Mouse (Mus musculus) embryonic facial prominence, embryonic 14.5 days (tissue): ENCODE results near the gene Tmem107. TPM values are rescaled to one million over a fixed set of nuclear protein-coding genes. Genes with fewer than 3 reads are reported as not detected.

Experiments used
- ATAC-seq: fragments of 200-750 bp; cut with Nextera tagmentation; 2 replicates; pipeline ENCODE4 v1.8.0; 2017; ENCODE audit warnings: low read depth, moderate number of reproducible peaks, moderate TSS enrichment
- DNase-seq: peaks from one replicate; pipeline ENCODE4 v3.0.0-alpha.2; 2015; ENCODE audit warnings: low spot score
- H3K27ac ChIP-seq: fragments of 300-500 bp; sonication (generic); replicated peaks from 2 replicates; pipeline ENCODE4 v1.5.1; 2014; ENCODE audit warnings: low read depth, mild to moderate bottlenecking, low read length, moderate library complexity
- H3K27me3 ChIP-seq: fragments of 300-500 bp; sonication (generic); replicated peaks from 2 replicates; pipeline ENCODE4 v1.6.1; 2014; ENCODE audit warnings: low read length; ENCODE audit not compliant: control insufficient read depth, insufficient read depth
- H3K36me3 ChIP-seq: fragments of 300-500 bp; sonication (generic); 2 replicates; pipeline ENCODE4 v1.6.1; 2014; ENCODE audit warnings: low read length, mixed read lengths; ENCODE audit not compliant: control insufficient read depth, insufficient read depth
- H3K4me1 ChIP-seq: fragments of 300-500 bp; sonication (generic); 2 replicates; pipeline ENCODE4 v1.6.1; 2014; ENCODE audit warnings: antibody characterized with exemption, low read length; ENCODE audit not compliant: control insufficient read depth, insufficient read depth
- H3K4me2 ChIP-seq: fragments of 300-500 bp; sonication (generic); 2 replicates; pipeline ENCODE4 v1.6.1; 2014; ENCODE audit warnings: low read depth, mild to moderate bottlenecking, low read length, moderate library complexity, mixed read lengths
- H3K4me3 ChIP-seq: fragments of 300-500 bp; sonication (generic); 2 replicates; pipeline ENCODE4 v1.5.1; 2014; ENCODE audit warnings: low read depth, mild to moderate bottlenecking, low read length
- H3K9ac ChIP-seq: fragments of 300-500 bp; sonication (generic); 2 replicates; pipeline ENCODE4 v1.6.1; 2014; ENCODE audit warnings: low read depth, mild to moderate bottlenecking, low read length, moderate library complexity, mixed read lengths
- H3K9me3 ChIP-seq: fragments of 300-500 bp; sonication (generic); 2 replicates; pipeline ENCODE4 v1.6.1; 2016; ENCODE audit warnings: low read length; ENCODE audit not compliant: control insufficient read depth
- WGBS: fragments of 180-500 bp; shearing (Covaris S2); extraction: QIAGEN DNeasy Blood & Tissue Kit; methylation state at CpG from one replicate; pipeline ENCODE4 v1.1.7; 2014; 5-methylcytosine and 5-hydroxymethylcytosine counted together
- polyA plus RNA-seq: library from polyadenylated mRNA; unstranded; fragments of >200 nt; fragmentation: Nextera tagmentation; extraction: Ambion mirVana; gene quantifications from 2 replicates; pipeline ENCODE4 v1.2.1, GENCODE M21; 2014

Gene Tmem107
- polyA plus RNA-seq, 1 experiment from 2014 or later = 87.8 TPM

DNA sequence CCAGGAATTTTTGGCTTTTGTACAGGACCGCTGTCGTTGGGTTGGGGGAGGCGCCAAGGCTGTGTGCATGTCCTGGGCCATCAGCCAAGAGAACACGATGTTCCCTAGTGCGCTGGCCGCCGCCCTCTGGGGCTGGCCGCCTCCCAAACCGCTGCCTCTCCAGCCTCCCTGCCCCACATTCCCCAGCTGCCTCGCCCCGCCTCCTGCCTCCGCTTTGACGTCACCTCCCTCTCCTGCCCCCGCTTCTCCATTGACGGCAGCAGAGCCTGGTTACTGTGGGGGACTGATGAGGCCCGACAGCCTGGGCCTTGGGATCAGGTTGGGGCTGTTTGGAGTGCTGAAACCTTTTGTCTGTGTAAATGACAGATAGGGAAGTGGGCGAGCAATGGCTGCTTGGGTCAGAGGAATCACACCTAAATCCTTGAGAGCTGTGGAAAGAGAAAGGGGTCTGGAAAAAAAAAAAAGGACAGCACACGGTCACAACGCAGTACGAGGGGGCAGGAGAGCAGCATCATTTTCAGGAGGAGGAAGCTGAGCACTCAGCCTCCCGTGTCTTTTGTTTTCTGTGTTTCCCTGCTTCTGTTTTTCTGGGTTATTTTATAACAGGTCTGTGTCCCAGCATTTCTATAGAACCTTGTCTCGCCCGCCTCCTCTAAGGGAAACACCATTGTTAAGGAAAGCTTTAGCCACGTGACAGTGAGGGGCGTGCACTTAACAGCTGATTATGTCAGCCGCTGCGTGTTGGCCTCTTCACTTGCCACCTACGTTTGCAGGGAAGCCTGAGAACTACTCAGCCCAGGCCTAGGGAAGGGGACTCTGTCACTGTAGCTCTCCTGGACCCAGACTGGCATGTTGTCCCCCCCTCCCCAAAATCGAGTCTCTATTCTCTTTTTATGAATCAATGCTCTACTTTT, 26.6 kb downstream of the Tmem107 start:
- Histone ChIP-seq H3K36me3 (peaks cover 26% of the 10 kb centered on the region), H3K4me3 (peak overlapping the region; percentile 56), H3K9me3 (no peaks in the 10 kb centered on the region), H3K27me3 (no peaks in the 10 kb centered on the region), H3K9ac (peak overlapping the region; percentile 71), H3K4me1 (peaks cover 35% of the 10 kb centered on the region), H3K27ac (peak overlapping the region; percentile 98), H3K4me2 (peak overlapping the region; percentile 93)
- peak; percentile 98 for DNase-seq
- 3% methylated on average over 23 of the region's 29 CpGs for WGBS
- peak; percentile 28 for ATAC-seq

DNA sequence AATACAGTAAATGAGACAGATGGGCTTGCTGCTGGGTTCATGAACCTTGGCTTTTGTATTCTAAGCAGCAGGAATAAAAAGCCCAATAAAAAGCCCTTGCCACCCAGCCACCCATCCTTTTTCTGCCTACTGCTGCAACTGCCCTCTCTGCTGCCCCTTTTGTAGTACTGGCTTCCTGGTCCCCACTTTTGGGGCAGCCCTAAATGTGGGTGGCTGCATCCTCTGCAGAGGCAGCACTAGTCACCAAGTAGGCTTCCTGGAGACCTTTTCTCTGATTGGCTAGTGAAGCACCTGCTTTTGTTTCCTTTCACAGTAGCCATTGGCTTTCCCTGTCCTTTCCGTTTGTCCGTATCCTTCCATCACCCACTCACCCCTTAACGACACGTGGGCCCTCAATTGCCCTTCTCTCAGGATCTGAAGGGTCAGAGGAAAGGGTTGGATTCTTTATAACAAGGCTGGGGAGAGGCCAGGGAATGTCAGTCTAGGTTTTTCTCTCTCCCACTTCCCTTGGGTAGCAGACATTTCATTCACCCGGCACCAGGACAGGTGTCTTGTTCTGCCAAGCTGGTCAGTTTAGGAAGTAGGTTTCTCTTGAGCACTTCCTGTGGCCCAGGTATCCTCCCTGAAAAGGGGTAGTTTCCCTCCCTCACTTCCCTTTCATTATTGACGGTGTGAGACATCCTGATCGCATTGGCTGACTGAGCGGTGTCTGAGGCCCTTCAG, 27.6 kb downstream of the Tmem107 start:
- H3K4me1 ChIP-seq = peaks cover 32% of the 10 kb centered on the region

DNA sequence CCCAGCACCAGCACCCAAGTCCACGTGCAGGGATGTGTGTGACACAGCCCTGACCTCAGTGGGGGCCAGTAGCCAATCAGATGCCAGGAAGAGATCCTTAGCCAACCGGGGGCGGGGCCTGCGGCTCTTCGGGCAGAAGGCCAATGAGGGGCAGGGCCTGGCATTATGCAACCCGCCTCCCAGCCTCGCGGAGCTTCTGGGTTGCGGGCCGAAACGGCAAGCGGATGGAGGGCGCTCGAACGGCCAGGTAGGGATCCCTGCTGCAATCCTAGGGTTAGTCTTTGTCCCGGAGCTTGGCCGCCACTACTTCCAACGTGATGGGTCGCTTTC, 28.1 kb downstream of the Tmem107 start:
- peak; percentile 95 for DNase-seq
- Histone ChIP-seq H3K27me3 (no peaks in the 10 kb centered on the region), H3K36me3 (peaks cover 33% of the 10 kb centered on the region), H3K4me1 (peaks cover 32% of the 10 kb centered on the region), H3K9me3 (no peaks in the 10 kb centered on the region), H3K4me3 (peak overlapping the region; percentile 58), H3K27ac (peak overlapping the region; percentile 98), H3K9ac (peak overlapping the region; percentile 77), H3K4me2 (peak overlapping the region; percentile 93)
- WGBS = 1% methylated on average over 10 of the region's 19 CpGs
- ATAC-seq = no peak

More for the DNA sequence above, 27.6 kb downstream of the Tmem107 start:
- DNase-seq (no peak), ATAC-seq (no peak)
- 21% methylated on average over 8 of the region's 8 CpGs for WGBS
- H3K27me3 ChIP-seq = no peaks in the 10 kb centered on the region
- H3K4me3 ChIP-seq = peak overlapping the region; percentile 58
- peak overlapping the region; percentile 98 for H3K27ac ChIP-seq
- peaks cover 28% of the 10 kb centered on the region for H3K36me3 ChIP-seq
- H3K9ac ChIP-seq = peak overlapping the region; percentile 77
- peak overlapping the region; percentile 93 for H3K4me2 ChIP-seq
- H3K9me3 ChIP-seq = no peaks in the 10 kb centered on the region

DNA sequence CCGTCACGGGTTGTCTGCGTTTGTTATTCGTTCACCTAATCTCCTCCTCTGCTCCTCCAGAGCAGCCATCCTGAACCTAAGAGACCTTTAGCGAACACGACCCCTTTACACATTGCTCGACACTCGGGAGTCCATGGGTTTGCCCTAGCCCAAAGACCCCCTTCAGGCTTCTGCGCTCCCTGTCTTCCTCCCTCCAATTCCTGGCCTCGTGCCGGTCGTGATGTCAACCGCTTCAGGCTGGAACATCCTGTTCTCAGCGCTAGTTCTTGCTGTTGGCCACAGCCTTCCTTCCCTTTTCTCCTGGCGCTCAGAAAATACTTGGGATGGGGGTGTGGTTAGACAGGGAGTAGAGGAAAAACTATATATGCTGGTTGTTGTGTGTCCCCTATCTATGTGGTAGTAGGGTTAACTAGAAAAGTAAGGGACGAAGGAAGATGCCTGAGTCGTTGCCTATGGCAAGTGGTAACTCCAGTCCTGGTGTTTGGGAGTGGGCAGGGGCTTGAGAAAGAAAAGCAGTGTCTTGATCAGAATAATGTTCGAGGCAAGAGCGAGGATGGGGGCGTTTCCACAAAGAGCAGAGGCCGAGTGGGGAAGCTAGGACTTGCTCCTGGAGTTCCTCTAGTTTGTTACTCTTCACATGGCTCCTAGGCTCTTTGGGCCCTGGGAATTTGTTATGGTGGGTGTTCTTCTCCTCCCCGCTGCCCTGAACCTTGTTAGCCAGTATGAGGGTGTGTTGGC, 28.7 kb downstream of the Tmem107 start:
- Histone ChIP-seq H3K4me3 (peak overlapping the region; percentile 58), H3K4me2 (peak overlapping the region; percentile 93), H3K36me3 (peaks cover 39% of the 10 kb centered on the region), H3K4me1 (peaks cover 30% of the 10 kb centered on the region), H3K27ac (peak overlapping the region; percentile 98), H3K9me3 (no peaks in the 10 kb centered on the region), H3K27me3 (no peaks in the 10 kb centered on the region), H3K9ac (peak overlapping the region; percentile 77)
- peak; percentile 75 for DNase-seq
- no peak for ATAC-seq
- WGBS = 1% methylated on average over 22 of the region's 22 CpGs

DNA sequence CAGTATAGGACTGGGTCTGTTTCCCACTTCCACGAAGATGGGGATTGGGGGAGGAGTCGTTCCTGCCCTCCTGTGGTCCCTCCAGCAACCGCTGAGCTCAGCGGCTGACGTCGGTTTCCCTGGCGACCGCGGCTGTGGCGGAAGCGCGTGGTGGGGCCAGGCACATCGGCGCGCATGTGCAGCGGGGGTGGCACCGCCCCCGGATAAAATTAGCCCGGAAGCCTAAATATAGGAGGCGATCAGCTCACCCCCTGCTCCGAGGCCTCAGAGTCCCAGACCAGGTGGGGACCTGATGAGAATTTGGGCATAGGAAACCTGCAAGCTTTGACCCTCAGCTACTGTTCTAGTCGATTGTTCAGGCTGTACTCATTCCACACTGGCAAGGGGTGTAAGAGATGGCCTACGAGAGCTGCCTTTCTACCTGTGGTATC, 29.3 kb downstream of the Tmem107 start:
- H3K4me1 ChIP-seq = peaks cover 29% of the 10 kb centered on the region

DNA sequence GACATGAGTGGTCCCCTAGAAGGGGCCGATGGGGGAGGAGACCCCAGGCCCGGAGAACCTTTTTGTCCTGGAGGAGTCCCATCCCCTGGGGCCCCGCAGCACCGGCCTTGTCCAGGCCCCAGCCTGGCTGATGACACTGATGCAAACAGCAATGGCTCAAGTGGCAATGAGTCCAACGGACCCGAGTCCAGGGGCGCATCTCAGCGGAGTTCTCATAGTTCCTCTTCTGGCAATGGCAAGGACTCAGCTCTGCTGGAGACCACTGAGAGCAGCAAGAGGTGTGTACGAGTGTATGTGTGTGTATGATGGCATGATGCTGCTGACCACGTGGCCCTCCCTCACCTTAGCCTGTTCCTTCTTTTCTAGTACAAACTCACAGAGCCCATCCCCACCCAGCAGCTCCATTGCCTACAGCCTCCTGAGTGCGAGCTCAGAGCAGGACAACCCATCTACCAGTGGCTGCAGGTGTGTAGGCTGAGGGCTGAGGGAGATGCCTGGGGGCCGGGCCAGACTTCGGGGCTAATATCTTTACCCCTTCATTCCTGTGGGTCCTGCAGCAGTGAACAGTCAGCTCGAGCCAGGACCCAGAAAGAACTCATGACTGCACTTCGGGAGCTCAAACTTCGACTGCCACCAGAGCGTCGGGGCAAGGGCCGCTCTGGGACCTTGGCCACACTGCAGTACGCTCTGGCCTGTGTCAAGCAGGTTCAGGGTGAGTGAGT, 30.2 kb downstream of the Tmem107 start:
- no peaks in the 10 kb centered on the region for H3K9me3 ChIP-seq
- peaks cover 54% of the 10 kb centered on the region for H3K36me3 ChIP-seq
- H3K4me3 ChIP-seq = peak overlapping the region; percentile 58; the same call in 1 of the 2 replicates

More for the DNA sequence above, 29.3 kb downstream of the Tmem107 start:
- peak overlapping the region; percentile 77 for H3K9ac ChIP-seq
- peak overlapping the region; percentile 58 for H3K4me3 ChIP-seq
- peaks cover 45% of the 10 kb centered on the region for H3K36me3 ChIP-seq
- no peaks in the 10 kb centered on the region for H3K27me3 ChIP-seq
- H3K27ac ChIP-seq = peak overlapping the region; percentile 98
- WGBS = 2% methylated on average over 22 of the region's 23 CpGs
- peak overlapping the region; percentile 93 for H3K4me2 ChIP-seq
- H3K9me3 ChIP-seq = no peaks in the 10 kb centered on the region
- DNase-seq = peak; percentile 94
- peak; percentile 23 for ATAC-seq

DNA sequence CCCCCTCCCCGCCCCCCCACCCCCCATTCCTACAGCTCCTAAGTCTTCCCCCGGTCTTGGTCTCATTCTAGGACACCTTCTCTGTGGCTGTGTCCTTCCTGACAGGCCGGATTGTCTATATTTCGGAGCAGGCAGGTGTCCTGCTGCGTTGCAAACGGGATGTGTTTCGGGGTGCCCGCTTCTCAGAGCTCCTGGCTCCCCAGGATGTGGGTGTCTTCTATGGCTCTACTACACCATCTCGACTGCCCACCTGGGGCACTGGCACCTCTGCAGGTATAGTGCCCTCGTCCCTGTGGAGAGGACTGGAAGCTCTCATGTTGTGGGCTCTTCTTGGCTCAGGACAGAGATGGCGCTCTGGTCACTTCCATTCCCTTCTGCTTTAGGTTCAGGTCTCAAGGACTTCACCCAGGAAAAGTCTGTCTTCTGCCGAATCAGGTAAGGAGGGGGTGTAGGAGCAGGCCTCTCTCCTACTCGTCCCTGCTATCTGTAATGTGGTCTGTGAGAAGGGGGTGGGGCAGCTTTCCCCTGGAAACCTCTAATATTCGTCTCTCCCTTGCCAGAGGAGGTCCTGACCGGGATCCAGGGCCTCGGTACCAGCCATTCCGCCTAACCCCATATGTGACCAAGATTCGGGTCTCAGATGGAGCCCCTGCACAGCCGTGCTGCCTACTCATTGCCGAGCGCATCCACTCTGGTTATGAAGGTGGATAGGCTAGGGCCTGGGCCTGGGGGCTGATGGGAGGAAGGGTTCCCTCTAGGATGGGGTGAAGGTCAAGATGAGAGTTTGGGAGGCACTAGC, 31.2 kb downstream of the Tmem107 start:
- peaks cover 19% of the 10 kb centered on the region for H3K4me1 ChIP-seq
- no peaks in the 10 kb centered on the region for H3K9me3 ChIP-seq
- H3K36me3 ChIP-seq = peaks cover 64% of the 10 kb centered on the region
- ATAC-seq = no peak
- WGBS = 92% methylated on average over 19 of the region's 21 CpGs
- H3K4me2 ChIP-seq = no peak overlapping the region
- no peak overlapping the region for H3K9ac ChIP-seq
- no peaks in the 10 kb centered on the region for H3K27me3 ChIP-seq
- DNase-seq = no peak
- no peak overlapping the region for H3K27ac ChIP-seq
- no peak overlapping the region for H3K4me3 ChIP-seq

More for the DNA sequence above, 30.2 kb downstream of the Tmem107 start:
- Histone ChIP-seq H3K27ac (peak overlapping the region; percentile 98; the same call in 1 of the 2 replicates), H3K4me1 (peaks cover 26% of the 10 kb centered on the region), H3K27me3 (no peaks in the 10 kb centered on the region), H3K4me2 (peak overlapping the region; percentile 93), H3K9ac (peak overlapping the region; percentile 77)
- 90% methylated on average over 20 of the region's 20 CpGs for WGBS
- no peak for ATAC-seq
- no peak for DNase-seq
